Mouse (Mus musculus): ENCODE measurements around the gene 1810062G17Rik. TPM values are rescaled to one million over a fixed set of nuclear protein-coding genes. Genes with fewer than 3 reads are reported as not detected.

The 1810062G17Rik gene
- polyA plus RNA-seq, 1 experiment from 2014 or later = 2.7 TPM

- Histone ChIP-seq H3K9ac (no peak overlapping the region), H3K9me3 (replicated peaks) (no peaks in the 10 kb centered on the region), H3K36me3 (peaks cover 82% of the 10 kb centered on the region), H3K4me2 (replicated peaks) (no peak overlapping the region), H3K27ac (replicated peaks) (no peak overlapping the region), H3K27me3 (no peaks in the 10 kb centered on the region), H3K4me3 (replicated peaks) (no peak overlapping the region), H3K4me1 (no peaks in the 10 kb centered on the region)
- ATAC-seq (ENCODE audit: insufficient number of reproducible peaks, low FRiP score, low TSS enrichment, low read depth) = no peak
- WGBS = 73% methylated on average over 3 of the region's 3 CpGs
Measured at GRCm38 (mm10) chr3:36455566-36455965, 20.2 kb upstream of the 1810062G17Rik start.

- no peaks in the 10 kb centered on the region for H3K9me3 ChIP-seq (replicated peaks)
- 70% methylated on average over 7 of the region's 7 CpGs for whole genome bisulfite sequencing
- H3K4me1 ChIP-seq = no peaks in the 10 kb centered on the region
- H3K4me2 ChIP-seq (replicated peaks) = no peak overlapping the region
- no peak overlapping the region for H3K9ac ChIP-seq
- peaks cover 63% of the 10 kb centered on the region for H3K36me3 ChIP-seq
- no peak overlapping the region for H3K27ac ChIP-seq (replicated peaks)
- no peak for ATAC-seq (ENCODE audit: insufficient number of reproducible peaks, low FRiP score, low TSS enrichment, low read depth)
- H3K27me3 ChIP-seq = no peaks in the 10 kb centered on the region
- H3K4me3 ChIP-seq (replicated peaks) = no peak overlapping the region
Measured at GRCm38 (mm10) chr3:36460717-36461116, 15.0 kb upstream of the 1810062G17Rik start.

GRCm38 (mm10) chr3:36461819-36462218 lies 13.9 kb upstream of the 1810062G17Rik start:
- Histone ChIP-seq H3K27me3 (no peaks in the 10 kb centered on the region), H3K9me3 (replicated peaks) (no peaks in the 10 kb centered on the region), H3K4me3 (replicated peaks) (no peak overlapping the region), H3K9ac (no peak overlapping the region), H3K4me2 (replicated peaks) (no peak overlapping the region), H3K4me1 (no peaks in the 10 kb centered on the region), H3K27ac (replicated peaks) (no peak overlapping the region), H3K36me3 (peaks cover 56% of the 10 kb centered on the region)
- ATAC-seq (ENCODE audit: insufficient number of reproducible peaks, low FRiP score, low TSS enrichment, low read depth) = no peak
- WGBS = 74% methylated on average over 5 of the region's 5 CpGs

- Histone ChIP-seq H3K4me2 (replicated peaks) (no peak overlapping the region), H3K9me3 (replicated peaks) (no peaks in the 10 kb centered on the region), H3K9ac (no peak overlapping the region), H3K4me1 (no peaks in the 10 kb centered on the region), H3K27me3 (no peaks in the 10 kb centered on the region), H3K36me3 (peaks cover 51% of the 10 kb centered on the region), H3K4me3 (replicated peaks) (no peak overlapping the region), H3K27ac (replicated peaks) (no peak overlapping the region)
- no peak for ATAC-seq (ENCODE audit: insufficient number of reproducible peaks, low FRiP score, low TSS enrichment, low read depth)
- 32% methylated on average over 1 of the region's 1 CpGs for WGBS
Measured at GRCm38 (mm10) chr3:36462348-36462747, 13.4 kb upstream of the 1810062G17Rik start.

GRCm38 (mm10) chr3:36465538-36465937 lies 10.2 kb upstream of the 1810062G17Rik start:
- WGBS = 66% methylated on average over 7 of the region's 7 CpGs
- no peak overlapping the region for H3K4me2 ChIP-seq (replicated peaks)
- peaks cover 24% of the 10 kb centered on the region for H3K36me3 ChIP-seq
- H3K9ac ChIP-seq = no peak overlapping the region
- no peak overlapping the region for H3K4me3 ChIP-seq (replicated peaks)
- H3K9me3 ChIP-seq (replicated peaks) = no peaks in the 10 kb centered on the region
- no peaks in the 10 kb centered on the region for H3K27me3 ChIP-seq
- no peak for ATAC-seq (ENCODE audit: insufficient number of reproducible peaks, low FRiP score, low TSS enrichment, low read depth)
- H3K4me1 ChIP-seq = peaks cover 5% of the 10 kb centered on the region; the same call in 1 of the 2 replicates
- no peak overlapping the region for H3K27ac ChIP-seq (replicated peaks)

- Histone ChIP-seq H3K9ac (no peak overlapping the region), H3K9me3 (replicated peaks) (no peaks in the 10 kb centered on the region), H3K4me3 (replicated peaks) (no peak overlapping the region), H3K27ac (replicated peaks) (no peak overlapping the region), H3K4me2 (replicated peaks) (no peak overlapping the region), H3K4me1 (peaks cover 14% of the 10 kb centered on the region; the same call in 1 of the 2 replicates), H3K36me3 (peaks cover 7% of the 10 kb centered on the region), H3K27me3 (no peaks in the 10 kb centered on the region)
- ATAC-seq (ENCODE audit: insufficient number of reproducible peaks, low FRiP score, low TSS enrichment, low read depth) = 0 out of 2 replicates have a peak, but pooled peaks have one; percentile 35
- 67% methylated on average over 7 of the region's 7 CpGs for WGBS
Measured at GRCm38 (mm10) chr3:36467632-36468031, 8.1 kb upstream of the 1810062G17Rik start.

- no peak for ATAC-seq (ENCODE audit: insufficient number of reproducible peaks, low FRiP score, low TSS enrichment, low read depth)
- no peaks in the 10 kb centered on the region for H3K27me3 ChIP-seq
- peaks cover 23% of the 10 kb centered on the region for H3K4me1 ChIP-seq
- 32% methylated on average over 2 of the region's 2 CpGs for WGBS
- no peak overlapping the region for H3K9ac ChIP-seq
- no peaks in the 10 kb centered on the region for H3K9me3 ChIP-seq (replicated peaks)
- H3K4me2 ChIP-seq (replicated peaks) = no peak overlapping the region
- H3K36me3 ChIP-seq = peaks cover under 1% of the 10 kb centered on the region; the same call in 1 of the 2 replicates
- no peak overlapping the region for H3K4me3 ChIP-seq (replicated peaks)
- no peak overlapping the region; the same call in 1 of the 2 replicates for H3K27ac ChIP-seq (replicated peaks)
Measured at GRCm38 (mm10) chr3:36468871-36469270, 6.9 kb upstream of the 1810062G17Rik start.

- H3K4me3 ChIP-seq (replicated peaks) = no peak overlapping the region
- H3K9me3 ChIP-seq (replicated peaks) = no peaks in the 10 kb centered on the region
- H3K27me3 ChIP-seq = no peaks in the 10 kb centered on the region
- no peak overlapping the region for H3K27ac ChIP-seq (replicated peaks)
- no peak for ATAC-seq (ENCODE audit: insufficient number of reproducible peaks, low FRiP score, low TSS enrichment, low read depth)
- no peaks in the 10 kb centered on the region for H3K36me3 ChIP-seq
- 74% methylated on average over 4 of the region's 4 CpGs for WGBS
- H3K9ac ChIP-seq = no peak overlapping the region
- H3K4me2 ChIP-seq (replicated peaks) = no peak overlapping the region
- H3K4me1 ChIP-seq = peaks cover 33% of the 10 kb centered on the region
Measured at GRCm38 (mm10) chr3:36471856-36472255, 3.9 kb upstream of the 1810062G17Rik start.

GRCm38 (mm10) chr3:36473222-36473621 lies 2.5 kb upstream of the 1810062G17Rik start:
- H3K4me3 ChIP-seq (replicated peaks) = no peak overlapping the region
- no peak overlapping the region; the same call in 1 of the 2 replicates for H3K4me2 ChIP-seq (replicated peaks)
- no peaks in the 10 kb centered on the region for H3K36me3 ChIP-seq
- no peaks in the 10 kb centered on the region for H3K9me3 ChIP-seq (replicated peaks)
- 91% methylated on average over 5 of the region's 5 CpGs for whole genome bisulfite sequencing
- H3K9ac ChIP-seq = no peak overlapping the region
- no peak for ATAC-seq (ENCODE audit: insufficient number of reproducible peaks, low FRiP score, low TSS enrichment, low read depth)
- H3K27me3 ChIP-seq = no peaks in the 10 kb centered on the region
- H3K4me1 ChIP-seq = peaks cover 39% of the 10 kb centered on the region
- no peak overlapping the region for H3K27ac ChIP-seq (replicated peaks)

GRCm38 (mm10) chr3:36474421-36474820 lies 1.3 kb upstream of the 1810062G17Rik start:
- Histone ChIP-seq H3K36me3 (no peaks in the 10 kb centered on the region), H3K4me2 (replicated peaks) (peak overlapping the region; percentile 63), H3K9me3 (replicated peaks) (no peaks in the 10 kb centered on the region), H3K27me3 (no peaks in the 10 kb centered on the region), H3K9ac (0 out of 2 replicates have a peak overlapping the region, but pooled peaks have one; percentile 84), H3K4me3 (replicated peaks) (peak overlapping the region; percentile 81), H3K4me1 (peaks cover 39% of the 10 kb centered on the region), H3K27ac (replicated peaks) (peak overlapping the region; percentile 96)
- no peak for ATAC-seq (ENCODE audit: insufficient number of reproducible peaks, low FRiP score, low TSS enrichment, low read depth)
- 63% methylated on average over 5 of the region's 5 CpGs for WGBS

GRCm38 (mm10) chr3:36474938-36475483 lies 726 bp upstream of the 1810062G17Rik start:
- peak; percentile 16; the same call in 1 of the 2 replicates for ATAC-seq (ENCODE audit: insufficient number of reproducible peaks, low FRiP score, low TSS enrichment, low read depth)
- H3K9ac ChIP-seq = peak overlapping the region; percentile 84
- H3K27me3 ChIP-seq = no peaks in the 10 kb centered on the region
- H3K4me3 ChIP-seq (replicated peaks) = peak overlapping the region; percentile 81
- H3K4me2 ChIP-seq (replicated peaks) = peak overlapping the region; percentile 63
- no peaks in the 10 kb centered on the region for H3K36me3 ChIP-seq
- H3K27ac ChIP-seq (replicated peaks) = peak overlapping the region; percentile 96
- WGBS = under 1% methylated on average over 24 of the region's 24 CpGs
- no peaks in the 10 kb centered on the region for H3K9me3 ChIP-seq (replicated peaks)
- peaks cover 39% of the 10 kb centered on the region for H3K4me1 ChIP-seq
